Mouse (Mus musculus): ENCODE results near the gene Yae1d1. TPM values are rescaled to one million over a fixed set of nuclear protein-coding genes. Genes with fewer than 3 reads are reported as not detected.
A peak's percentile ranks its signal among the peaks of the same experiment; 100 is the strongest.
"Not testable (repeated sequence)": the region's sequence is repeated elsewhere in the genome, so short reads cannot be mapped to it uniquely, and the experiment has no call there.

Gene Yae1d1
- polyA plus RNA-seq, 1 experiment from 2014 or later = 68.9 TPM

- Histone ChIP-seq H3K4me3 (ENCODE audit: low read depth, low read length) (no peak overlapping the region), H3K27me3 (ENCODE audit: control insufficient read depth, insufficient read depth, low read length) (no peaks in the 10 kb centered on the region), H3K36me3 (ENCODE audit: control insufficient read depth, insufficient read depth, low read length) (peaks cover 22% of the 10 kb centered on the region; the same call in 1 of the 2 replicates), H3K9ac (replicated peaks; ENCODE audit: low read depth, low read length) (no peak overlapping the region), H3K27ac (ENCODE audit: low read length) (no peak overlapping the region), H3K9me3 (ENCODE audit: control insufficient read depth, low read depth, low read length) (no peaks in the 10 kb centered on the region), H3K4me2 (replicated peaks; ENCODE audit: low read depth, low read length) (no peak overlapping the region), H3K4me1 (ENCODE audit: control insufficient read depth, insufficient read depth, low read length) (no peaks in the 10 kb centered on the region)
- 81% methylated on average over 5 of the region's 5 CpGs for WGBS
- ATAC-seq (ENCODE audit: insufficient number of reproducible peaks, insufficient read depth, low FRiP score, low read depth) = no peak
Measured at GRCm38 (mm10) chr13:17982634-17983033, 10.5 kb downstream of the Yae1d1 start.

GRCm38 (mm10) chr13:17976854-17977739 lies 16.1 kb downstream of the Yae1d1 start:
- 73% methylated on average over 8 of the region's 8 CpGs for WGBS
- H3K4me2 ChIP-seq (replicated peaks; ENCODE audit: low read depth, low read length) = no peak overlapping the region
- no peak overlapping the region for H3K4me3 ChIP-seq (ENCODE audit: low read depth, low read length)
- H3K9ac ChIP-seq (replicated peaks; ENCODE audit: low read depth, low read length) = no peak overlapping the region
- H3K4me1 ChIP-seq (ENCODE audit: control insufficient read depth, insufficient read depth, low read length) = no peaks in the 10 kb centered on the region
- no peaks in the 10 kb centered on the region for H3K36me3 ChIP-seq (ENCODE audit: control insufficient read depth, insufficient read depth, low read length)
- H3K9me3 ChIP-seq (ENCODE audit: control insufficient read depth, low read depth, low read length) = no peaks in the 10 kb centered on the region
- no peak overlapping the region for H3K27ac ChIP-seq (ENCODE audit: low read length)
- no peak for ATAC-seq (ENCODE audit: insufficient number of reproducible peaks, insufficient read depth, low FRiP score, low read depth)
- no peaks in the 10 kb centered on the region for H3K27me3 ChIP-seq (ENCODE audit: control insufficient read depth, insufficient read depth, low read length)

GRCm38 (mm10) chr13:17975891-17976290 lies 17.3 kb downstream of the Yae1d1 start:
- Histone ChIP-seq H3K36me3 (ENCODE audit: control insufficient read depth, insufficient read depth, low read length) (no peaks in the 10 kb centered on the region), H3K27me3 (ENCODE audit: control insufficient read depth, insufficient read depth, low read length) (no peaks in the 10 kb centered on the region), H3K4me2 (replicated peaks; ENCODE audit: low read depth, low read length) (no peak overlapping the region), H3K27ac (ENCODE audit: low read length) (no peak overlapping the region), H3K4me3 (ENCODE audit: low read depth, low read length) (no peak overlapping the region), H3K9me3 (ENCODE audit: control insufficient read depth, low read depth, low read length) (no peaks in the 10 kb centered on the region), H3K4me1 (ENCODE audit: control insufficient read depth, insufficient read depth, low read length) (no peaks in the 10 kb centered on the region), H3K9ac (replicated peaks; ENCODE audit: low read depth, low read length) (no peak overlapping the region)
- WGBS = 49% methylated on average over 2 of the region's 2 CpGs
- ATAC-seq (ENCODE audit: insufficient number of reproducible peaks, insufficient read depth, low FRiP score, low read depth) = peak; percentile 63; the same call in 1 of the 2 replicates

- Histone ChIP-seq H3K4me1 (ENCODE audit: control insufficient read depth, insufficient read depth, low read length) (no peaks in the 10 kb centered on the region), H3K27me3 (ENCODE audit: control insufficient read depth, insufficient read depth, low read length) (no peaks in the 10 kb centered on the region), H3K36me3 (ENCODE audit: control insufficient read depth, insufficient read depth, low read length) (no peaks in the 10 kb centered on the region), H3K9ac (replicated peaks; ENCODE audit: low read depth, low read length) (no peak overlapping the region), H3K9me3 (ENCODE audit: control insufficient read depth, low read depth, low read length) (no peaks in the 10 kb centered on the region), H3K27ac (ENCODE audit: low read length) (no peak overlapping the region), H3K4me3 (ENCODE audit: low read depth, low read length) (no peak overlapping the region), H3K4me2 (replicated peaks; ENCODE audit: low read depth, low read length) (no peak overlapping the region)
- no peak for ATAC-seq (ENCODE audit: insufficient number of reproducible peaks, insufficient read depth, low FRiP score, low read depth)
- 61% methylated on average over 1 of the region's 1 CpGs for WGBS
Measured at GRCm38 (mm10) chr13:17975457-17975856, 17.7 kb downstream of the Yae1d1 start.

- Histone ChIP-seq H3K4me1 (ENCODE audit: control insufficient read depth, insufficient read depth, low read length) (no peaks in the 10 kb centered on the region), H3K9ac (replicated peaks; ENCODE audit: low read depth, low read length) (no peak overlapping the region), H3K4me2 (replicated peaks; ENCODE audit: low read depth, low read length) (no peak overlapping the region), H3K36me3 (ENCODE audit: control insufficient read depth, insufficient read depth, low read length) (no peaks in the 10 kb centered on the region), H3K9me3 (ENCODE audit: control insufficient read depth, low read depth, low read length) (no peaks in the 10 kb centered on the region), H3K27me3 (ENCODE audit: control insufficient read depth, insufficient read depth, low read length) (no peaks in the 10 kb centered on the region), H3K27ac (ENCODE audit: low read length) (no peak overlapping the region), H3K4me3 (ENCODE audit: low read depth, low read length) (no peak overlapping the region)
- no peak for ATAC-seq (ENCODE audit: insufficient number of reproducible peaks, insufficient read depth, low FRiP score, low read depth)
- WGBS = 97% methylated on average over 9 of the region's 9 CpGs
Measured at GRCm38 (mm10) chr13:17974734-17975133, 18.4 kb downstream of the Yae1d1 start.

- H3K9me3 ChIP-seq (ENCODE audit: control insufficient read depth, low read depth, low read length) = no peaks in the 10 kb centered on the region
- H3K27ac ChIP-seq (ENCODE audit: low read length) = no peak overlapping the region
- H3K4me2 ChIP-seq (replicated peaks; ENCODE audit: low read depth, low read length) = no peak overlapping the region
- ATAC-seq (ENCODE audit: insufficient number of reproducible peaks, insufficient read depth, low FRiP score, low read depth) = no peak
- no peaks in the 10 kb centered on the region for H3K36me3 ChIP-seq (ENCODE audit: control insufficient read depth, insufficient read depth, low read length)
- no peak overlapping the region for H3K4me3 ChIP-seq (ENCODE audit: low read depth, low read length)
- H3K9ac ChIP-seq (replicated peaks; ENCODE audit: low read depth, low read length) = no peak overlapping the region
- no peaks in the 10 kb centered on the region for H3K4me1 ChIP-seq (ENCODE audit: control insufficient read depth, insufficient read depth, low read length)
- WGBS = 78% methylated on average over 7 of the region's 7 CpGs
- H3K27me3 ChIP-seq (ENCODE audit: control insufficient read depth, insufficient read depth, low read length) = no peaks in the 10 kb centered on the region
Measured at GRCm38 (mm10) chr13:17960613-17961012, 32.5 kb downstream of the Yae1d1 start.

- H3K9me3 ChIP-seq (ENCODE audit: control insufficient read depth, low read depth, low read length) = no peaks in the 10 kb centered on the region
Measured at GRCm38 (mm10) chr13:17954282-17954681, 38.9 kb downstream of the Yae1d1 start.

GRCm38 (mm10) chr13:17950581-17950980 lies 42.6 kb downstream of the Yae1d1 start:
- not testable (repeated sequence) for H3K4me2 ChIP-seq (replicated peaks; ENCODE audit: low read depth, low read length); H3K9me3 ChIP-seq (ENCODE audit: control insufficient read depth, low read depth, low read length); H3K27ac ChIP-seq (ENCODE audit: low read length); H3K27me3 ChIP-seq (ENCODE audit: control insufficient read depth, insufficient read depth, low read length); H3K4me3 ChIP-seq (ENCODE audit: low read depth, low read length); ATAC-seq (ENCODE audit: insufficient number of reproducible peaks, insufficient read depth, low FRiP score, low read depth); H3K9ac ChIP-seq (replicated peaks; ENCODE audit: low read depth, low read length); H3K4me1 ChIP-seq (ENCODE audit: control insufficient read depth, insufficient read depth, low read length); H3K36me3 ChIP-seq (ENCODE audit: control insufficient read depth, insufficient read depth, low read length)
- WGBS = 89% methylated on average over 8 of the region's 8 CpGs

More at GRCm38 (mm10) chr13:17954282-17954681, 38.9 kb downstream of the Yae1d1 start:
- Histone ChIP-seq H3K4me3 (ENCODE audit: low read depth, low read length) (no peak overlapping the region), H3K27me3 (ENCODE audit: control insufficient read depth, insufficient read depth, low read length) (no peaks in the 10 kb centered on the region), H3K9ac (replicated peaks; ENCODE audit: low read depth, low read length) (no peak overlapping the region), H3K36me3 (ENCODE audit: control insufficient read depth, insufficient read depth, low read length) (no peaks in the 10 kb centered on the region), H3K4me1 (ENCODE audit: control insufficient read depth, insufficient read depth, low read length) (no peaks in the 10 kb centered on the region), H3K27ac (ENCODE audit: low read length) (no peak overlapping the region), H3K4me2 (replicated peaks; ENCODE audit: low read depth, low read length) (no peak overlapping the region)
- no peak for ATAC-seq (ENCODE audit: insufficient number of reproducible peaks, insufficient read depth, low FRiP score, low read depth)
- 54% methylated on average over 1 of the region's 1 CpGs for WGBS

Data from stomach, embryonic 14.5 days (tissue).